Mouse (Mus musculus): Measurements from ENCODE around the gene Pnrc1.
A peak's percentile ranks its signal among the peaks of the same experiment; 100 is the strongest.

Pnrc1 gene

GRCm38 (mm10) chr4:33270386-33271314, 19.3 kb downstream of the Pnrc1 start:
- DNase-seq, result no peak

- DNase-seq, result no peak
Measured at GRCm38 (mm10) chr4:33264979-33265726, 24.8 kb downstream of the Pnrc1 start.

DNA sequence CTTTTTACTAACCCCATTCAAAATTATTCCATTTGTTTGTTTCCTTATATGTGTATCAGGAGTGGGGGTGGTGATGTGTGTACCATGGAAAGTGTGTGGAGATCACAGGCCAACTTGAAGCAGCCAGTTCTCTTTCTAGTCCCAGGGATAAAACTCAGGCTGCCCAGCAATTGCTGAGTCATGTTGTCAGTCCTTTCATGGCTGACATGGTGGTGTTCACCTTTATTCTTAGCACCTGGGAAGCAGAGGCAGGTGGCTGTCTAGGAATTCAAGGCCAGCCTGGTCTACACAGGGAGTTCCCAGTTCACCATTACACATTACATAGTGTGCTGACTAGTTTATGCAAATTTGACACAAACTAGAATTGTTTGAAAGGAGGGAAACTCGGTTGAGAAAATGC, 27.1 kb downstream of the Pnrc1 start:
- DNase-seq, result no peak

DNA sequence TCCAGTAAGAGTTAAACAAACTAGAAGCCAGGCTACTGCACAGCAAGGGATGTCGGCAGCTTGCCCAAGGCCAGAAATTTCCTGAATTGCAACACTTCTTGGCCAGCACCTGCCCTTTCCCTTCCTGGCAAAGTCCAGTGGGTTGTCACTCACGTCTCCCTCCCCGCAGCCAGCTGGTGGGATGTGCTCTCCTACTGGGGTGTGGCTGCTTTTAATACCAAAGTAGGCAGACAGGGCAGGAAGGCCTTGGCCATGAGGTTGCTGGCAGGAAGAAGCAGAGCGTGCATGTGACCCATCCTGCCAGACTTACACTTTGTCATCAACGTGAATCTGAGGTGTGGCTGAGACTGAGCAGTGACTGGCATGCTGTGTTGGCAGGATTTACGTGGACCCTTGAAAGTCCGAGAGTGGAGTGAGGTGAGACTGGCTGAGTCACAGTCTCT, 28.6 kb downstream of the Pnrc1 start:
- no peak for DNase-seq

GRCm38 (mm10) chr4:33260311-33260710, 29.7 kb downstream of the Pnrc1 start:
- no peak for DNase-seq

- no peak for DNase-seq
Measured at GRCm38 (mm10) chr4:33257263-33257964, 32.5 kb downstream of the Pnrc1 start.

DNA sequence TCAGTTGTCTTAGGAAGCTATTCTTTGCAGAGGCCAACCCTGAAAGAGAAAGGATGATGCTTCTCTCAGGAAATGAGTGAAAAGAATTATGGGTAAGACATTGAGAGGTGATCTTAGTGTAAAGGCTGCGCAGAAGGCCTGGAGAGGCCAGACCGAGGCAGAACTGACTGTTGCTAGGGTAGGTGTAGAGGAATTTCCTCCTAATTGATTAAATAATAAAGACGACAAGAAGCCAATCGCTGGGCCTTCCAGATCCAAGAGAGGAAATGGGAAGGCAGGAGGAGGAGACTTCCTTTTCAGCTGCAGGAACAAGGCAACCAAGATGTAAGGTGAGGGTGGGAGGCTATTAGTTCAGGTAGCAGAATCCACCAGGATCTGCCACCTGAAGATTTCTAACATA, 35.3 kb downstream of the Pnrc1 start:
- no peak for DNase-seq

DNA sequence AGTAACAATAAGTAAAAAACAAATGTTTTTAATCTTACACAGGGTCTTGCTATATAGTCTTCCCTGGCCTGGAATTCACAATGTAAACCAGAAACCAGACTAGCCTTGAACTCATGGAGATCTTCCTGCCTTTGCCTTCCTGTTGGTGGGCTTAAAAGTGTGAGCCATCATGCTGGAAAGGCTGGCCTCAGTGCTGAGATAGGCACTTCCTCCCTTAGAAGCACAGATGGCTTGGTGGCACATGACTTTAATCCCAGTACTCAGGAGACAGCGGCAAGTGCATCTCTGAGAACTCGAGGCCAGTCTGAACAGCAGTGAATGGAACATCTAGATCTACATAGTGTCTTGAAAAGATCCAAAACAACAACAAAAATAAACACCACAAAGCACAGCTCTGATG, 39.1 kb downstream of the Pnrc1 start:
- no peak for DNase-seq

DNA sequence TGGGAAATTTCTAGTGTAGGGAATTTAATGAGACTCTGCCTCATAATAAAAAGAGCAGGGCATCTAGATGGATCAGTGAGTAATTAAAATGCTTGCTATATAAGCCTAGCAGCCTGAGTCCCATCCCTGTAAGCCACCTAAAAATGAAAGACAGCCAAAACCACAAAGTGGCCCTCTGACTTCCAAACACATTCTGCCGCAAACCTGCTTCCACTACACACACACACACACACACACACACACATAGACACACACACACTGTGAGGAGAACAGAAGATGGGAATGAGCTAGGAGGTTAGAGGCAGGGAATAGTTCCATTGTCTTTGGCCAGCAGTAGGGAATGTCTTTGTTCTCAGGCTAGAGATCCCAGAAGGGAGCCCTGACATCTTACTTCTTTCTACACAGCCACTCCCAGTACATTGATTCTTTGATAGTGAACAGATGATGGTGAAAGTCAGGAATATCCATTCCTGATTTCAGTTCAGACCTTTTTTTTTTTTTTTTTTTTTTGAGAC, 40.2 kb downstream of the Pnrc1 start:
- no peak for DNase-seq

- DNase-seq, result peak; percentile 36
Measured at GRCm38 (mm10) chr4:33248915-33249314, 41.0 kb downstream of the Pnrc1 start.

GRCm38 (mm10) chr4:33248062-33248889, 41.7 kb downstream of the Pnrc1 start:
- DNase-seq, result peak; percentile 99

DNA sequence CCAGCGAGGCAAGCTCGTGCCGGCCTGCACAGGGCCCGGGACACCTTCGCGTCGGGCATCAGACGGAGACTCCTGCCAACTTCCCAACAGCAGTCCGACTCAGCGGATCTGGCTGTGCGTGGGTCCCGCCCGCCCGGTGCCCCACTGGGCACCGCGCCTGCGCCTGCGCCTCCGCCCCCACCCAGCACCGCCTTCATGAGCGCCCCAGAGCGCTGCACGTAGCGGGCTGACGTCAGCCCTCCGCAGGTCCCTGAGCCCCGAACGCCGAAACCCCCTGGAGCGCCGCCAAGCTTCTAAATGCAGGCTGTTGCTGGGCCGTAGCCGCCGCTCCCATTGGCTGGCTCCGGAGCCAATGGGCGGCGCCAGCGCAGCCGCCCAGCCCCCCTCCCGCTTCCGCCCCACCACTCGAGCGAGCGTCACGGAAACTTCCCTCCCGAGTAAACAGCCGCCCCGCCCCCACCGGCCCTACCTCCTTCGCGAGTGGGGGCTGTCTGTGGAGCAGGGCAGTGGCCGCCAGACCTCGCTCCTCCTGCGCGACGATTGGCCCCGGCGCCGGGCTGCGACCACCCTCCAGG, 42.4 kb downstream of the Pnrc1 start:
- DNase-seq, result peak; percentile 99

DNA sequence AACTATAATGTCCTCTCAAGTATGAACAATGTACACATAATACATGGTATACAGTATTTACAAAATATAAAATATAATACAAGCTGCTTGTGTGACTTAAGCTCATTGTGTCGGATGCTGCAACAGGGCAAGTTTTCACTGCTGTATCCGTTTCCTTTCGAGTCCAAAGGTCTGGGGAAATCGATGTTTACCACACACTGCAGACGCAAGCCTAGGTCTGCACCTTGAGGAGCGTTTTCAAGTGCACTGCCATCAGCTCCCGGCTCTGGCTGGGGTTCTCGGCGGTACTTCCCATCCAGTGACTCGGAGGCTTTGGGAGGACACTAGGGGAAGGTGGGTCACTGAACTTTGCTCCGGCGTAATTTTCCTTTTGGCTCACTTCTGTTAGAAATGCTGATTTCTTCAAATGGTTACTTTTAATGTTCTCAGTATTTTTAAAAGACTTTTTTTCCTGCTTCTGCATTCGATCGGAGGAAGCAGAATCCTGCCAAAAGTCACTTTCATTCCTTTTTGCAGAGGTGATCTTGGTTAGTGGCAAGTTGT, 44.0 kb downstream of the Pnrc1 start:
- no peak for DNase-seq

DNA sequence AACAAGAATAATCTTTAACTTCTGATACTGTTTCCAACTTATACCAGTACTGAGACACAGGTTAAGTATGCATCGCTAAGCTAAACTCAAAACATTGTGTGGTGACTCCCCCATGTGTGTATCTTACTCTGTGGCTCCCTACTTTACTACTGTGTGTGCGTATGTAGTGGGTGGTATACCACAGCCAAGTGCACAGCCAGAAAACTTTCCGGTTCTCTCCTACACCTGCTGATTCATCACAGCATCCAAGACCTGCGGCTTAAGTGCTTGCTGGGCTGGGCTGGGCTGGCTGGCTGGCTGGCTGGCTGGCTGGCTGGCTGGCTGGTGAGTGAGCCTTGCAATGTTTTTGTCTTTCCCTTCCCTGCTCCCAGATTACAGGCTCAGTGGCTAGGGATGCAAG, 46.0 kb downstream of the Pnrc1 start:
- DNase-seq, result no peak

GRCm38 (mm10) chr4:33243016-33243758, 46.8 kb downstream of the Pnrc1 start:
- DNase-seq, result no peak

- peak; percentile 11 for DNase-seq
Measured at GRCm38 (mm10) chr4:33242536-33242935, 47.4 kb downstream of the Pnrc1 start.

DNA sequence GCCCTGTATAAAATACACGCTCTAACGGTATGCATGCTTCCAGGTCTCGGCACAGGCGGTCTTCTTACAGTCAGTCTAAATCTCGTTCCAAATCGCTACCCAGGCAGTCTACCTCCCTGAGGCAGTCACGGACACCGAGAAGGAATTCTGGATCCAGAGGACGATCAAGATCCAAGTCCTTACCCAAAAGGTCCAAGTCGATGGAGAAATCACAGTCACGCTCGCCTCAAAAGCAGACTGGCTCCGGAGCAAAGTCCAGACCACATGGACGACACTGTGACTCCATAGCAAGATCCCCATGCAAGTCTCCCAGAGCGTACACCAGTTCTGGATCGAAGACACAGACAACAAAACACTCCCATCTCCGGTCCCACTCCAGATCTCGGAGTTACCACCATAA, 59.1 kb downstream of the Pnrc1 start:
- no peak for DNase-seq

DNA sequence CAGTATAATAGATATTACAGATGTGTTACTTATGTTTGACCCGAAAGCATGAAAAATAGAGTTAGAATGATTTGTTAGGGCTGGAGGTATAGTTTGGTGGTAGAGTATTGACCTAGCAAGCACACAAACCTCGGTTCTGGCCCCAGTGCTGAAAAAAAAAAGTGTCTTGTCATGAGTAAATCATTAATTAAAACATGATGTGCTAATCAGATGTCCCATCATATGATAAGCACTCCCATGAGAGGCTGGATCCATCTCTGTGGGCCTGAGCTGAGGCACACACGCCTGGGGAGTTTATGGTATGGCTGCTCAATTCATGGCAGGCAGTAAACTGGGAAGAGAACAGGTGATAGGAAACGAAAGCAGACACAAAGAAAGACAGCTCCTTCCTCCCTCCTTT, 60.3 kb downstream of the Pnrc1 start:
- DNase-seq, result no peak

GRCm38 (mm10) chr4:33227164-33227563, 62.8 kb downstream of the Pnrc1 start:
- peak; percentile 38 for DNase-seq

GRCm38 (mm10) chr4:33224003-33224675, 65.8 kb downstream of the Pnrc1 start:
- no peak for DNase-seq

Data from thymus, postnatal 14 days (tissue).